Mouse (Mus musculus): Measurements from ENCODE around the gene Ccdc175. TPM values are rescaled to one million over a fixed set of nuclear protein-coding genes. Genes with fewer than 3 reads are reported as not detected.

Ccdc175 gene
- total RNA-seq, 2 experiments from 2014 or later = not detected

Other genes with a start within 250 kb of the Ccdc175 start
- 0.32 TPM in 1 of 2 replicates, not detected in the other for gene Gpr135, start 113.9 kb downstream of the Ccdc175 start, total RNA-seq (2015)
- 0.07 TPM in 1 of 2 replicates, not detected in the other for gene Gpr135, start 113.9 kb downstream of the Ccdc175 start, total RNA-seq (2017)
- 0.42 and 1.8 TPM in 2 replicates for gene L3hypdh, start 99.6 kb downstream of the Ccdc175 start, total RNA-seq (2015)
- gene L3hypdh, start 99.6 kb downstream of the Ccdc175 start, total RNA-seq (2017) = 0.84 and 1.7 TPM in 2 replicates
- gene Jkamp, start 99.4 kb downstream of the Ccdc175 start, total RNA-seq (2015) = 33.8 and 41.6 TPM in 2 replicates
- 17.0 and 23.6 TPM in 2 replicates for gene Jkamp, start 99.4 kb downstream of the Ccdc175 start, total RNA-seq (2017)
- gene Rtn1, start 224.0 kb upstream of the Ccdc175 start, total RNA-seq (2015) = 0.02 TPM in 1 of 2 replicates, not detected in the other
- 0.07 TPM in 1 of 2 replicates, not detected in the other for gene Rtn1, start 224.0 kb upstream of the Ccdc175 start, total RNA-seq (2017)